Mouse (Mus musculus) cerebellum, postnatal 14 days (tissue): ENCODE results near the gene Sgca.
"Not testable (repeated sequence)": the region's sequence is repeated elsewhere in the genome, so short reads cannot be mapped to it uniquely, and the experiment has no call there.

ENCODE experiments used
- DNase-seq, 2 experiments: peaks; one replicate each; pipeline ENCODE4 v3.0.0; 2021; ENCODE audit warnings: mixed read lengths in 2 of 2

Sgca gene

DNA sequence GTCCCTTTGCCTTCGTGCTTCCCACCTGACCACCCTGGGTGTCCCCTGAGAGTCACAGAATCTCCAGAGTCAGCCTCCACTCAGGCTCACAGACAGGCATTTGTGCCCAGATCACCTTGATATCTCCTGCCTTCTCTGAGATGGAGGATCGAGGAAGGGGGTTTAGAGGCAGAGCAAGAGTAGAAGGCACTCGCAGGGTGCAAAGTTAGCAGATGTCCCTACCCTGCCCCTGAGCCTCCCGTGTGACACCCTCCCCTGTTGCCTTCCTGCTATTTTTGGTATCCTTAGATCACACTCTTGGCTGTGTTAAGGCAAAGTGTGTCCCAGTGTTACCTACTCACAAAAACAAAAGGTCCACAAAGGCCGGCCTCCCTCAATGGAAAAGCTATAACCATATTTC, at the start of gene Sgca:
Sgca (minus strand) TSS at position 129 of the 400 bp plus-strand sequence.
- DNase-seq: peak in 1 of 2 experiments; percentile 17

DNA sequence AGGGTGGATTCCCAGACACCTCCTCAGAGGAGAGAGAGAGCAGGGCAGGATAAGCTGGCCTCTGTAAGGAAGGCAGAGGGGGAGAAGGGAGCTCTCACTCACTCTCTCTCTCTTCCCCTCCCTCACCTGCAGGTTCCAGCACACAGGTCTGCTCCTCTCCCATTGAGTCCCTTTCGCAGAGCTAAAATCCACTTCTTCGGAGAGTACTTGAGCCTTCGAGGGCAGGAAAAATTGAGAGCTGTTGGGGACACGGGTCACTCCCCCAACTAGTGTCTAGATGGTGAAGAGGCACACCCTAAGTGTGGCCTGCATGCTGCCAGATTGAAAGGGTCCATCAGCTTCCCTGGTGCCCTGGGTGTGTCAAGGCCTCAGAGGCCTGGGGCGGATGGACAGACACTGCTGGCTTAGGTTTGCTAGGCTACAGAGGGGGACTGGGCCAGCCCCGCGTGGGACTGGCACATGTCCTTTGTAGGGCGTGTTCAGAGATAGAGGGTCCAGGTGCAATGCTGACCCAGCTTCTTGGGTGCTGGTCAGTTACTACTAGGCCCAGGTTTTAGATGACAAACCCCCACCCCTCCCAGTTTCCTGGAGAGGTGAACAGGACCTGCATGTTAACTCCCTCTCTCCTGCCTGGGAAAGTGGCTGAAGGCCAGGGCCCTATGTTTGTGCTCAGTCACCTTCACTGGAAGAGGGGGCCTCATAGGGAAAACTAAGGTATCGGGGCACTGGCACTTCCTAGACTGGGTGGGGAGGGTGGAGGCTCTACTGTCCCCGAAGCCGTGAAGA, 49.3 kb upstream of the Sgca start:
- DNase-seq: no peak

DNA sequence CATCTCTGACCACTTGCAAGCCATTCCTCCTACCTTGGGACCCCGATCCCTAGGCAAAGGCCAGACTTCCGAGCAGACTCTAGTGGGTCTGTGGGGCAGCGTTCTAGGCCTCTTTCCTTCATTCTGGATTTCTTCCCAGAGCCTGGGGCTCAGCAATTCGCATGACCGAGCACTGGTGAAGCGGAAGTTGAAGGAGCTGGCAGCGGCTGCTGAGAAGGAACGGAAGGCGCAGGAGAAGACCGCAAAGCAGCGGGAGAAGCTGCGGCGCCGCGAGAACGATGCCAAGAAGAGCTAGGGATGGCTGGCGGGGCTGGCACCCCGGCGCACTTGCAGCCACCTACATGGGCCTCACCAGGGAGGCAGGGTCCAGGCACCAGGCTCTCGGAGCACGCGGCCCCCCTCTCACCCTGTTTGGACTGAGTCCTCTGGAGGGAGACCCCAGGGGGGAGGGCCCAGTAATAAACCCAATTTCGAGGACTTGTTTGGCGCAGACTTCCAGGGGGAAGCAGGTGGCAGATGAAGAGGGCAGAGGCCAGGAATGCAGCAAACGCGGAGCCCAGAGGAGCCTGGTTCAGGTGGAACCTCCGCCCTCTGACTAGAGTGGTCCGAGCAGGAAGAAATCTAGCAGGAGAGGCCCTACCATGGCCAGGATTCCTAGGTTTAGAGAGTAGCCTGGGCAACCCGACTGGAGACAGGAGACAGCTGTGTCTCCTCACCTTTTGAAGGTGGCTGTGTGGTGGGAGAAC, 48.5 kb upstream of the Sgca start:
- peak; percentile 98 for DNase-seq

DNA sequence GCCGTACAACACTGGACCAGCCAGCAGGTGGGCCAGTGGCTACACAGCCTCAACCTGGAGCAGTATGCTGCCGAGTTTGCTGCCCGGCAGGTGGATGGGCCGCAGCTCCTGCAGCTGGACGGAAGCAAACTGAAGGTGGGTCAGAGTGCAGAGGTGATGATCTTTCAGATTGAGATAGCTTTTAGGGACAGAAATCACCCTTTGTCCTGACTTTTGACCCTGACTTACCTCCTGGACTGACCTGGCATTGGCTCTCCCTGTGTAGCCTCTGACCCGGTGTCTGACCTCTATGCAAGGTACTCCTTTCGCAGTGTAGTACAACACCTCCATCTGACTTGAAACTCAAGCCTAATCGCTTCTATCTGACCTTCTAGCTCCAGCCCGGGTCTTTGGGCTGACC, 47.4 kb upstream of the Sgca start:
- DNase-seq: no peak

DNA sequence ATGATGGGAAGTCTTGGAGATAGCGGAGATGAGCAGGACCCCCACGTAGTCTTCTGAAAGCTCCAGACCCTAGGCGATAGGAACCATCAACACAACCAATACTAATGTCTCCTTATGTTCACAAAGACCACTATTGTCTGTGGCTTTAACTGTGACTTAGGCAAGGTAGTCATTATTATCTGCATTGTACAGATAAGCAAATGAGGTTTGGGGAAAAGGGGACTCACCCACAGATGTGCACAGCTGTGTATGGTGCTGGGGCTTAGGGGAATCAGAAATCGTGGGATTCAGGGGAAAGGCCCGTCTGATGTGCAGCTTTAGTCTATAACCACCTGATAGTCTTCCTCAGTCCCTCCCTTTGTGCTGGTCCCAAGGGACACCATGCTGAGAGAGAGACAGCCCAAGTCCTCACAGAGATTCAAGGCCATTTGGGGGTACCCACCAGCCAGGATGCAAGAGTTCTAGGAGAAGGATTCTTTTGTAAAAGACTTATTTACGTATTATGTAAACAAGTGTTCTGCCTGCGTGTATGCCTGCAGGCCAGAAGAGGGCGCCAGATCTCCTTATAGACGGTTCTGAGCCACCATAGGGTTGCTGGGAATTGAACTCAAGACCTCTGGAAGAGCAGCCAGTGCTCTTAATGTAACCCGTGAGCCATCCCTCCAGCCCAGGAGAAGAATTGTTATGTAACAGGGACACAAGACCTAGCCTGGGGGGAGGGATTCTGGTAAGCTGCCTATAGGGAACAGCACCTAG, 46.3 kb upstream of the Sgca start:
- no peak for DNase-seq

DNA sequence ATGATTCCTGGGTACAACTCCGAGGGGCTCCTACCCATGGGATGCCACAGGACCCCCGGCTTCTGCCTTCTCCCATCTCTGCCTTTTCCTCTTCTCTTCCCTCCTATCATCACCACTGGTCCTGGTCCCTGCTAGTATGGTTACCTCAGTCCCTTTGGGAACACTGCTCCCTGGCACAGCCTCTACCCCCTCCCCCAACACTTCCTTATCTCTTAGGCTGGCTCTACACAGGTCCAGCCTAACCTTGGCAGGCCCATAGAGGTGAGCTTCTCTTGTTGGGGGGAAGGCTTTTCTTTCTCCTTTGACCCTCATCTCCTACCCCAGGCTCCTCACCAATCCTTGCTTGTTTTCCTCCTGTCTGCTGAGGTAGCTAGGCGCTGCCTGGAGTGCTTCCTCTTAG, 39.4 kb upstream of the Sgca start:
- no peak for DNase-seq

DNA sequence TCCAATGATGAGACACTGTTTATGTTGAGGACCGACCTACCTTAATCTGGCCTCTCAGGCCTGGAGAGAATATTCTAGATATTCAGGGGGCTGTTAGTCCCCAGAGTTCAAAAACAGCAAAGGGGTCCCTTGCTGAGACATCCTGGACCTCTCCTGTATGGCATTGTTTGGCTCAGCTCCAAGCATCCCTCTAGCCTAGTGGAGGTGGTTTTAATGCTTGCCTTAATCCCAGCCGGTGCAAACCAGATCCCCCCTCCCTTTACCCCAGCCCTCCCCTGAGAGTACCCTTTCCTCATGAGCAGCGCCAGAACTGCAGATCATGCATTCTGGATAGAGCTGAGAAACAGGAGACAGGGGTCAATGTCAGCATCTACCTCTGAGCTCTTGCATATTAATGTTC, 36.4 kb upstream of the Sgca start:
- peak in 1 of 2 experiments; percentile 67 for DNase-seq

DNA sequence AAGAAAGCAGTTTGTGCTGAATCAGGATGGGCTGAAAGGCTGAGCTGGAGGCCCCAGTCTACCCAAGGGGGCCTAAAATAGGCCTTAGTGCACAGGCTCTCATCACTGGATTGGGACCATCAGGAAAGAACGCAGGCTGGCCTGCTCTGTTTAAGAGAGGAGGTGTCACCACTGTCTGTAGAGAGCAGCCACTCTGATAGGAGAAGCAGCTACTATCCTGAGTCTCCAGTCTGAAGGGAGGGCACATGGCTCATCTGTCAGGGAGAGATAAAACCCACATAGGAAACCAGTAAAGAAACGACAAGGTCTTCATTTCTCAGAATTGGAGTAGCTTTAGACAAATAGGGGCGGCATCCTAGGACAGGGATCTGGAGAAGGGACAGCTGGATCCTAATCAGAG, 35.9 kb upstream of the Sgca start:
- no peak for DNase-seq

DNA sequence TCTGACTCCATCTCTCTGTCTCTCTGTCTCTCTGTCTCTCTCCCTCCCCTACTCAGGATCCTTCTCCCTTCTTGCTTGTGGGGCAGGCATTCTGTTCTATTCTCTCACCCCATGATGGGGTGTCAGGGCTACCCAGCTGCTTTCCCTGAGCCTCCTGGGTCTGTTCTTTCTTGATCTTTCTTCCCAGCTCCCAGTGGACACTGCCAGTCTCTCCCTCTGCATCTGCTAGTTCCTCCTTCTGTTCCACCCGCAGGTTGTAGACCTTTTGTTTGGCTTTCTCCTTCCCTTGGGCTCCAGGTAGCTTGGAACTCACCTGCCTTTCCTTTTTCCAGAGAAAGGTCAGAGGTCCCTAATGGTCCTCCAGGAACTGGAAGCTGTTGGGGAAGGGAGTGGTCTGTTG, 35.3 kb upstream of the Sgca start:
- DNase-seq: no peak

DNA sequence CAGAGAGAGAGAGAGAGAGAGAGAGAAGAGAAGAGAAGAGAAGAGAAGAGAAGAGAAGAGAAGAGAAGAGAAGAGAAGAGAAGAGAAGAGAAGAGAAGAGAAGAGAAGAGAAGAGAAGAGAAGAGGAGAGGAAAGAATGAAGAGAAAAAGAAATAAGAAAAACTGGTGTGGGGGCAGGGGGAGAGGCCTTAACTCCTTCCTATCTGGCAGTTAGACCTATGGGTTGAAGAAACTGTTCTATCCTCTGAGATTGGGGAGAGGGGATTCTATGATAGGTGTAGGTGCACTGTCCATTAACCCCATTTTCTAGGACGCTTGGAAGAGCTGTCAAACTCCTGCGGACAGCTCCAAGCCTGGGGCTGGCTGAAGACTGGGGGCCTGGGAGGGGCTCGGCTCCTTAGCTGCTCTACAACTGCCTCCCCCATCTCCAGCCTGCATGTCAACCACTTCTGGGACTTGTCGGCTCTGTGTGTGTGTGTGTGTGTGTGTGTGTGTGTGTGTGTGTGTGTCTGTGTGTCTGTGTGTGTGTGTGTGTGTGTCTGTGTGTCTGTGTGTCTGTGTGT, 34.8 kb upstream of the Sgca start:
- not testable (repeated sequence) for DNase-seq

DNA sequence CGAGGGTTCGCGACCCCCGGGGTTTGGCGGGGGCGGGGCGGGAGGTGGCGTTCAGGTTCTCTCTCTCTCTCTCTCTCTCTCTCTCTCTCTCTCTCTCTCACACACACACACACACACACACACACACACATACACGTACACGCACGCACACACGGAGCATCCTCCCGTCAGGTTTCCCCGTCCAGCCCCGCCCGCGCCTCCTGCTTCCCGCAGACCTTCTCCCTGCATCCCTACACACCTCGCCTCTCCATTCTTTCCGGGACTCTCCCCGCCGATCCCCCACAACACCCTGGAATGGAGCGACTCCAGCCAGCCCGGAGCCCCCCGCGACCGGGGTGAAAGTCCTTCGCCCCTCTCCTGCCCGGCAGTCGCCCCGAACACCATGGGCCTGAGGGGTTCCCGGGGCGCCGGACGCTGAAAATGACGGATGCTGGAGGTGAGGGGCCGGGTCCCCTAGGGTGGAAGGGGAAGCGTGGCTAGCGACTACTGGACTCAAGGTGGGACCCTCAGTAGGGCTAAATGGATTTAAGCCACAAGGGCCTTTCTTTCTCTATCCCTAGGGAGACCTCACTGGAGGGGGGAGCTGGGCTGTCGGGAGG, 34.1 kb upstream of the Sgca start:
- peak; percentile 86 to 90 for DNase-seq

DNA sequence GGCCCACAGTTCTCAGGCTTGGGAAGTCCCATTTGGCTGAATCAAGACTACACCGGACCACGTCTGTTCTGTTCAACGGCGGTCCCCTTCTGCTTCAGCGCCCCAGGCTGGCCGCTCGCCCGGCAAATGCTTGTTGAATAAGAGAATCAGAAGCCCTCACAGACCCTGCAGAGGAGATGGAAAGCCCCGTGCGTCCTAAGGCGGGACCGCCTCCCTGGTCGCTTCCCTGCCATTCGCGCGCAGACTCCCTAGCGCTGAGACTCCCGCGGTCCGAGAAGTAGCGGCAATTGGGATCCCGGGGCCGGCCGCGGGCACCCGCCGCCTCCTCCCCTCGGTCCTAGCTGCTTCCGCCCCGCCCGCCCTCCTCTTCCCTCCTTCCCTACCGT, 33.5 kb upstream of the Sgca start, which contains the start of gene Samd14:
Samd14 (plus strand) TSS at position 251 of the 386 bp plus-strand sequence.
- peak; percentile 93 to 96 for DNase-seq

DNA sequence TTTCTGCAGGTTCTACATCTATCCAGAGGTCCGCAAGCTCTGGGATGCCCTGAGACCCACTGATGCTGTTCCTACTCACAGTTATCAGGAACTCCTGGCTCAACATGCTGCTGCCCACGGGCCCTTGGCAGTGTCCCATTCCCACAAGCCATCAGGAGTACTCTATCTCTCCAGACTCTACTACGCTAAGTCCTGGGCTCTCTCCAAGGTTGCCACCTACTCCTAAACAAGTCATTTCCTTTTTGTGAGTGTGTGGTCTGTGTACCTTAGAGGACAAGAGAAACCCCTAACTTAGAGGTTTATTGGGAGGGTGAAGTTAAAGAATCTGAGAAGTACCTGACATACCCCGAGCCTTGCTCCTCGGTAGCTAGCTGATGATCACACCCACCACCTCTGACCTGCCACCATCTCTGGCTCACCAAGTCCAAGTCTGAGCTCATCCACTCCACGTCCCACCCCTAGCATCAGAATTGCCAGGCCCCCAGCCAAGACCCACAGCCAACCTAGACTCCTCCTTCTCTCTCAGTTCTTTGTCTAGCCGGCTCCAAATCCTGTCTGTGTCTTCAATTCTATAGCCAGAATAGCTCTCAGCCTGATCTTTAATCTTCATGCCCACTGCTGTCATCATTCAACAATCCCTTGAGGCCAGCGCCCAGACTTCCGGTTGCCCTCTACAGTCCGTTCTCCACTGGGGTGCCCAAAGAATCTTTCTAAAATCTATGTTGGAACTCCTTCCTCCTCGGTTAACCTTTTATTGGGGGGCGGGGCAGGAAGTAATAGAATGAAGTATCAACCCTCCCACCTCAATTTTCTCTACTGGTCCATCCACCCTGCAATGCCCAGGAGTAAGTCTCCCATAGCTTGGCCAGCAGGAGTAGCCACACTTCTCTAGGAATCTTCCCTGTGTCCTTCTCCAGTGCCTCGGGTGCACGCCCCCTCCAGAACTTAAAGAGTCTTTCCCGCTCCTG, 32.8 kb upstream of the Sgca start:
- DNase-seq: peak in 1 of 2 experiments; percentile 74

DNA sequence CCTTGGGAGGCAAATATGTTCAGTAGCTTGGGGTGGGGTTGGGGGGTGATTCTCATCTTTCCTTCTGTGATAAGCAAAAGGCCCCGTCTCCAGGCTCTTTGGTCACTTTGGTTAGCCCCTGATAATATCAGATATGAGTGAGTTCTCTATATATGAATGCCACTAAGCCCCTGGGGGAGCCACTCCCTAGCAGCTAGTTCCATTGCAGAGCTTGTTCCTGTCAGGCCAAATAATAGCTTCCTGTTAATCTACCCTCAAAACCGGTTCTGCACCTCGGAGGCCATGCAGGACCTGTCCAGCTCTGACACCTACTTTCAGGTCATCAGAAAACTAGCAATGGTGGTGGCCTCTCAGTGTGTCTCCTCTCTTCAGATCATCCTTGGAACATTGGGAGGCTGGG, 31.3 kb upstream of the Sgca start:
- DNase-seq: no peak

DNA sequence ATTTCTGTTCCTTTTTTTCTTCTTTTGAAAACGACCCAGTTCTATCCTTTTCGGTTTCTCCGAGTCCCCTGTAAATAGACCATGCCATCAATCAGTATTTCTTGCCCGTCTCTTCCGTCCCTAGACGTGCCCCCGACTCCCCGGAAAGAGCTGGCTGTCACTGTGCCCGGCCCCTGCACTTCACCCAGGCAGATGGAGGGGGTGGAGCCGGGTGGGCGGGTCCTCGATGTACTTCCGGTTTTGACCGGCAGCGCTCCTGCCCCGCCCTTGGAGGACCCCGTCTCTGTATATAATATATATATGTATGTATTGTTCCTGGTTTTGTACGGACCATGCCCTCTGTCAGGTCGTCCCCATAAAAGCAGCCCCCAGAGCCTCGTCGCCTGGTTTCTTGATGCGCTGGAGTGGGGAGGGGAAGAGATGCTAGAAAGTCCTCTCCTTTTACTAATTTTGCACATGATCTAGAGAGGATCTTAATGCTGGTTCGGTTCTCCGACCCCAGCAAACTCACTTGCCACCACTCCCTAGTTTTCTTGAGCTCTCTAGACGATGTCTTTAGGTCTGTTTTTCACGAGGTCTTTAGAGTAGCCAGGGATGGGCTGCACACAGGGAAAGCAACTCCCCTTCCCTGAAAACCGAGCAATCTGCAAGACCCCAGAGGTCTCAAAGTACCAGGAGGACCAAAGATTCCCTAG, 30.5 kb upstream of the Sgca start:
- peak; percentile 89 to 92 for DNase-seq

DNA sequence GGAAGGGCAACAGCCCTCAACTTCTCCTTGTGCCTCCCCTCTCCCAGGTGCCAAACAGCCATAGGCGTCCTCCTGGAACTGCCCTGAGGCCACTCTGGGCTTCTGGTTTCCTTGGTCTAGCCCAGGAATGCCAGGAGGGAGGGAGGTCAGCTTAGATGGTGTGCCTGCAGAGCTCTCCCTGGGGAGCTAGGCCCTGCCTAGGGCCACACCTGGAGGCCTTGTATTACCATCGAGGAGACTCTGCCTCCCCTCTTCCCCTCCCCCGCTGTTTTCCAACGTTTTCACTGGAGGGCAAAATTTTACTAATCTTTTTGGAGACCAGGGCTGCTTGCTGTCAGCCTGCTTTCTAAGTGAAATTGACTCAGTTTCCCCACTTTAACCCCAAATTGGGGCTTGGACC, 29.9 kb upstream of the Sgca start:
- DNase-seq: peak in 1 of 2 experiments; percentile 59

DNA sequence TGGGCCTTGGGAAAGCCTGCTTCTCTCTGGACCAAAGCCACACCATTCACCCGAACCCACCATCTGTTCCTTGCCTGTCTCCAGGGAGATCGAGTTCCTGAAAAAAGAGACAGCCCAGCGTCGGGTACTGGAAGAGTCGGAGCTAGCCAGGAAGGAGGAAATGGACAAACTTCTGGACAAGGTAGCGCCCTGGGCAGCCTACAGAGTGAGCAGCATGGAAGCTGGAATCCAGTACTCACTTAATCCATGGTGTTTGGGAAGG, 28.7 kb upstream of the Sgca start:
- no peak for DNase-seq

DNA sequence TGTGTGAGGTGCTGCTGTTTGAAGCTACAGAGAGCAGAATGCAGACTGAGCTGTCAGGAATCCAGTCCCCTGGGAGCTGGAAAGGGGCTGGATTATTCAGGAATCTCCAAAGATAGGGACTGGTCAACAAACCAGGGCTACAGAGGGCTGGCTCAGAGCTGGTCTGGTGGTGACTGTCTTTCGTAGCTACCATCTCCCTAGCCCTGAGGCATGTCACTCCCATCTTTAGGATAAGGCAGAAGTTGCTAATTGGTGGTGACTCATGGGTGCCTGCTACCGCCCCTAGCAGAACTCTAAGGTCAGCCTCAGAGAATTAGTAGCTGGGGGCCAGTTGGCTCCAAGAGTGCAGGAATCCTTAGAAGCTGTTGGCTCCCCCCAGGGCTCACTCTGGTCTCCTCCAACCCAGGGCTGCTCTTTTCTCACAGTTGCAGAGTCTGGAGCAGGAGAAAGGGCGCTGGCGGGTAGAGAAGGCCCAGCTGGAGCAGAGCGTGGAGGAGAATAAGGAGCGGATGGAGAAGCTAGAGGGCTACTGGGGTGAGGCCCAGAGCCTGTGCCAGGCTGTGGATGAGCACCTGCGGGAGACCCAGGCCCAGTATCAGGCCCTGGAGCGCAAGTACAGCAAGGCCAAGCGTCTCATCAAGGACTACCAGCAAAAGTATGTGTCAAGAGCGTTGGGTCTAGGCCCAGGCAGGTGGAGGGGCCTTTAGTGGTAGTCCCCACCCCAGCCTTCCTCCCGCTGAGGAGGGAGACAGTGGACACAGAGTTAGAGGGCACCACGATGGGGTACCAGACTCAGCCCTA, 28.2 kb upstream of the Sgca start:
- peak in 1 of 2 experiments; percentile 62 for DNase-seq

DNA sequence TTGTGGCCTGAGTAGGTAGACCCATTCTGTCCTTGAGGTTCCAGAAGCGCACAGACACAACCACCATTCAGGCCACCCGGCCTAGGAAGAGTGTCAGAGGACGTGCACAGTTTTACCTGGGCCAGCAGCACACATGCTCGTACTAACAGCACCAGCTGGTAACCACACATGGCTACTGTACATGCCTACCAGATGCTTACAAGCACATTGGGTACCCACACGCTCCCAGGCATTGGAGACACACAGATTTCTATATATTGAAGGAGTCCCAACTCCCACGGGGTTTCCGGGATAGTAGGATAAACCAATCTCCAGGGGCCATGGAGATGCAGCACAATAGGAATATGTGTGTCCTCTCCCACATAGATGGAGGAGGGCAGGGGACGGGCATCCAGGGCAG, 26.6 kb upstream of the Sgca start:
- DNase-seq: peak in 1 of 2 experiments; percentile 14
